Mouse (Mus musculus): Measurements from ENCODE around the gene Mad2l2.

GRCm38 (mm10) chr4:148139767-148140097, 9.5 kb downstream of the Mad2l2 start:
- no peak for TF ChIP-seq FOSL1 (IDR thresholded peaks at IDR 0.05; ENCODE audit: insufficient read depth, low read length, poor library complexity, severe bottlenecking)
- TF ChIP-seq CEBPB (IDR thresholded peaks at IDR 0.05; ENCODE audit: low read depth), result no peak
- no peak for TF ChIP-seq CTCF (IDR thresholded peaks at IDR 0.05; ENCODE audit: control insufficient read depth, insufficient read depth, insufficient read length)
